Mouse (Mus musculus) MEL (cell line): ENCODE measurements around the gene Rab31. TPM values are rescaled to one million over a fixed set of nuclear protein-coding genes. Genes with fewer than 3 reads are reported as not detected.

Experiments used
- DNase-seq: peaks from one replicate; pipeline ENCODE4 v3.0.0; 2011; ENCODE audit warnings: low read depth, low spot score
- H3K27ac ChIP-seq: 2 replicates; pipeline ENCODE4 v1.5.1; 2012; ENCODE audit warnings: low read depth, mild to moderate bottlenecking, control low read depth, low read length, moderate library complexity; ENCODE audit not compliant: control insufficient read depth
- H3K27me3 ChIP-seq, 2 experiments: fragments of 150-350 bp in 1 of 2; sonication (generic) in 1 of 2; 2 replicates each; pipeline ENCODE4 v1.6.1; 2012; ENCODE audit warnings: low read length in 2 of 2, mild to moderate bottlenecking in 2 of 2, improper control_type of control experiment in 1 of 2, moderate library complexity in 1 of 2; ENCODE audit not compliant: insufficient read depth in 2 of 2, control insufficient read depth in 1 of 2
- H3K36me3 ChIP-seq, 2 experiments: 2 replicates each; pipeline ENCODE4 v1.6.1; 2012 to 2014; ENCODE audit warnings: low read length in 2 of 2, improper control_type of control experiment in 1 of 2, inconsistent platforms in 1 of 2, mild to moderate bottlenecking in 1 of 2; ENCODE audit not compliant: insufficient read depth in 2 of 2, control insufficient read depth in 1 of 2
- H3K4me1 ChIP-seq, 2 experiments: fragments of 150-350 bp in 1 of 2; sonication (generic) in 1 of 2; 2 replicates each; pipeline ENCODE4 v1.6.1; 2012; ENCODE audit warnings: low read length in 2 of 2, improper control_type of control experiment in 1 of 2, mild to moderate bottlenecking in 1 of 2; ENCODE audit not compliant: insufficient read depth in 2 of 2, control insufficient read depth in 1 of 2
- H3K4me3 ChIP-seq, 2 experiments: fragments of 150-350 bp in 1 of 2; sonication (generic) in 1 of 2; 2 replicates each; pipeline ENCODE4 v1.5.1; 2012; ENCODE audit warnings: low read depth in 2 of 2, low read length in 2 of 2, mild to moderate bottlenecking in 2 of 2, moderate library complexity in 2 of 2, control low read depth in 1 of 2, improper control_type of control experiment in 1 of 2; ENCODE audit not compliant: control insufficient read depth in 1 of 2, insufficient read depth in 1 of 2
- H3K79me2 ChIP-seq: 2 replicates; pipeline ENCODE4 v1.6.1; 2012; ENCODE audit warnings: mild to moderate bottlenecking, low read length, moderate library complexity; ENCODE audit not compliant: control insufficient read depth, poor library complexity, insufficient read depth
- H3K9ac ChIP-seq: 2 replicates; pipeline ENCODE4 v1.6.1; 2012; ENCODE audit warnings: low read depth, mild to moderate bottlenecking, control low read depth, low read length, moderate library complexity; ENCODE audit not compliant: control insufficient read depth, poor library complexity, severe bottlenecking
- H3K9me3 ChIP-seq: fragments of 150-350 bp; sonication (generic); replicated peaks from 2 replicates; pipeline ENCODE4 v1.6.1; 2012; ENCODE audit warnings: mild to moderate bottlenecking, low read length, improper control_type of control experiment, moderate library complexity; ENCODE audit not compliant: insufficient read depth
- CHD1 ChIP-seq: IDR thresholded peaks from 2 replicates; pipeline ENCODE4 v1.6.1; 2012; ENCODE audit warnings: low read depth, mild to moderate bottlenecking, inconsistent platforms, low read length, improper control_type of control experiment
- CTCF ChIP-seq, 3 experiments: IDR thresholded peaks in 2 of 3; conservative IDR thresholded peaks in 1 of 3; 2 replicates each; pipeline ENCODE4 v1.5.1; 2011 to 2012; ENCODE audit warnings: low read length in 3 of 3, low read depth in 2 of 3, mild to moderate bottlenecking in 2 of 3, improper control_type of control experiment in 1 of 3, inconsistent platforms in 1 of 3, mixed read lengths in 1 of 3, moderate library complexity in 1 of 3; ENCODE audit not compliant: control insufficient read depth in 1 of 3, insufficient read depth in 1 of 3, poor library complexity in 1 of 3, severe bottlenecking in 1 of 3
- ELF1 ChIP-seq: IDR thresholded peaks from 2 replicates; pipeline ENCODE4 v1.6.1; 2014; ENCODE audit warnings: low read depth, mild to moderate bottlenecking, inconsistent platforms, low read length, improper control_type of control experiment, moderate library complexity
- GATA1 ChIP-seq: IDR thresholded peaks from 2 replicates; pipeline ENCODE4 v1.6.1; 2011; ENCODE audit warnings: low read depth, low read length, improper control_type of control experiment
- HCFC1 ChIP-seq: IDR thresholded peaks from 2 replicates; pipeline ENCODE4 v1.6.1; 2012; ENCODE audit warnings: low read depth, mild to moderate bottlenecking, inconsistent platforms, low read length, improper control_type of control experiment, moderate library complexity
- KAT2A ChIP-seq: conservative IDR thresholded peaks from 2 replicates; pipeline ENCODE4 v1.6.1; 2012; ENCODE audit warnings: low read depth, low read length, improper control_type of control experiment, inconsistent platforms
- MAFK ChIP-seq: IDR thresholded peaks from 2 replicates; pipeline ENCODE4 v1.6.1; 2011; ENCODE audit warnings: low read depth, mild to moderate bottlenecking, low read length, improper control_type of control experiment, borderline replicate concordance
- MAX ChIP-seq: IDR thresholded peaks from 2 replicates; pipeline ENCODE4 v1.6.1; 2011; ENCODE audit warnings: low read length, improper control_type of control experiment
- MAZ ChIP-seq: IDR thresholded peaks from 2 replicates; pipeline ENCODE4 v1.6.1; 2012; ENCODE audit warnings: low read depth, mild to moderate bottlenecking, inconsistent platforms, low read length, improper control_type of control experiment
- MXI1 ChIP-seq: IDR thresholded peaks from 2 replicates; pipeline ENCODE4 v1.6.1; 2011; ENCODE audit warnings: mild to moderate bottlenecking, low read depth, low read length, improper control_type of control experiment
- MYC ChIP-seq: IDR thresholded peaks from 2 replicates; pipeline ENCODE4 v1.6.1; 2011; ENCODE audit warnings: low read depth, mild to moderate bottlenecking, low read length, improper control_type of control experiment, moderate library complexity
- NELFE ChIP-seq: IDR thresholded peaks from 2 replicates; pipeline ENCODE4 v1.6.1; 2011; ENCODE audit warnings: low read depth, low read length, improper control_type of control experiment
- POLR2A ChIP-seq, 2 experiments: IDR thresholded peaks; 2 replicates each; pipeline ENCODE4 v1.6.1; 2011 to 2012; ENCODE audit warnings: low read length in 2 of 2, mild to moderate bottlenecking in 2 of 2, control low read depth in 1 of 2, improper control_type of control experiment in 1 of 2, low read depth in 1 of 2, moderate library complexity in 1 of 2; ENCODE audit not compliant: control insufficient read depth in 1 of 2, insufficient read depth in 1 of 2, poor library complexity in 1 of 2
- POLR2AphosphoS2 ChIP-seq: IDR thresholded peaks from 2 replicates; pipeline ENCODE4 v1.6.1; 2011; ENCODE audit warnings: low read length, improper control_type of control experiment
- POLR2AphosphoS5 ChIP-seq: IDR thresholded peaks from 2 replicates; pipeline ENCODE4 v1.6.1; 2012; ENCODE audit warnings: low read depth, borderline replicate concordance, mild to moderate bottlenecking, inconsistent platforms, low read length, moderate library complexity, mixed read lengths
- SIN3A ChIP-seq: IDR thresholded peaks from 2 replicates; pipeline ENCODE4 v1.6.1; 2012; ENCODE audit warnings: low read length, improper control_type of control experiment, inconsistent platforms
- TAL1 ChIP-seq: IDR thresholded peaks from 2 replicates; pipeline ENCODE4 v1.6.1; 2012; ENCODE audit warnings: mild to moderate bottlenecking, inconsistent platforms, low read length, moderate library complexity, mixed read lengths
- TBP ChIP-seq: IDR thresholded peaks from 2 replicates; pipeline ENCODE4 v1.8.0; 2011; ENCODE audit warnings: low read depth, low read length, improper control_type of control experiment
- UBTF ChIP-seq: IDR thresholded peaks from 2 replicates; pipeline ENCODE4 v1.6.1; 2012; ENCODE audit warnings: low read depth, mild to moderate bottlenecking, inconsistent platforms, low read length, improper control_type of control experiment, moderate library complexity, borderline replicate concordance; ENCODE audit not compliant: insufficient read depth
- ZKSCAN1 ChIP-seq: IDR thresholded peaks from 2 replicates; pipeline ENCODE4 v1.6.1; 2012; ENCODE audit warnings: low read depth, mild to moderate bottlenecking, inconsistent platforms, low read length, improper control_type of control experiment, moderate library complexity
- ZMIZ1 ChIP-seq: IDR thresholded peaks from 2 replicates; pipeline ENCODE4 v1.6.1; 2012; ENCODE audit warnings: low read depth, mild to moderate bottlenecking, inconsistent platforms, low read length, improper control_type of control experiment, moderate library complexity
- polyA plus RNA-seq, 2 experiments: library from polyadenylated mRNA; stranded (reverse) in 1 of 2; unstranded in 1 of 2; fragments of >175 nt in 1 of 2; fragments of >200 nt in 1 of 2; gene quantifications; 2 replicates each; pipeline versions ENCODE4 v1.2.1 to v1.2.4; 2012; ENCODE audit warnings: low replicate concordance in 2 of 2, low read depth in 1 of 2; ENCODE audit not compliant: insufficient read length in 2 of 2, insufficient read depth in 1 of 2, missing spikeins in 1 of 2
- total RNA-seq: library from RNA; depleted of rRNA; stranded (reverse); fragments of 300-350 nt; gene quantifications from 2 replicates; pipeline ENCODE4 v1.2.3, GENCODE M21; 2012

Rab31 gene
- total and polyA plus RNA-seq, 3 experiments: 23.6 to 25.7 TPM; not detected in 1

- no peaks in the 10 kb centered on the region for H3K9me3 ChIP-seq
- DNase-seq: peak; percentile 75
- peaks cover 0 to 8% of the 10 kb centered on the region in 2 experiments; a peak in 1 of 4 replicates for H3K4me1 ChIP-seq
- no peaks in the 10 kb centered on the region for H3K27me3 ChIP-seq
- TF ChIP-seq ELF1 (peak; percentile 85; the same call in 1 of the 2 replicates), MAX (no peak), CHD1 (no peak), POLR2AphosphoS2 (peak; percentile 56; the same call in 1 of the 2 replicates), TAL1 (no peak), MAZ (no peak), GATA1 (0 out of 2 replicates have a peak, but pooled peaks have one; percentile 3), CTCF (IDR thresholded peaks at IDR 0.05 in 2 of 3, conservative IDR thresholded peaks at IDR 0.05 in 1 of 3; ENCODE audit: control insufficient read depth in 1 of 3, insufficient read depth in 1 of 3, low read depth in 2 of 3, low read length in 3 of 3, poor library complexity in 1 of 3, severe bottlenecking in 1 of 3) (no peak), KAT2A (peak; percentile 86), NELFE (peak; percentile 73), MAFK (no peak), MXI1 (no peak), HCFC1 (peak; percentile 92), MYC (peak; percentile 85; the same call in 1 of the 2 replicates), POLR2A (IDR thresholded peaks at IDR 0.05; ENCODE audit: control insufficient read depth in 1 of 2, insufficient read depth in 1 of 2, low read depth in 1 of 2, low read length in 2 of 2, poor library complexity in 1 of 2) (peak in 1 of 2 experiments; percentile 65; a peak in 2 of 4 replicates), POLR2AphosphoS5 (no peak), UBTF (no peak), TBP (peak; percentile 88)
- TF ChIP-seq, all 39 proteins: peak for 9
- H3K4me3 ChIP-seq: 0 out of 4 replicates have a peak overlapping the region, but pooled peaks of 1 of the 2 experiments have one; percentile 18
- no peaks in the 10 kb centered on the region for H3K79me2 ChIP-seq
- no peak overlapping the region for H3K27ac ChIP-seq
- no peak overlapping the region for H3K9ac ChIP-seq
- H3K36me3 ChIP-seq: peaks cover 0 to 12% of the 10 kb centered on the region in 2 experiments; a peak in 2 of 4 replicates
These were observed 51.2 kb downstream of the Rab31 start for GRCm38 (mm10) chr17:65721330-65721729.

- no peak for DNase-seq
- Histone ChIP-seq H3K79me2 (no peaks in the 10 kb centered on the region), H3K4me3 (no peak overlapping the region), H3K27me3 (no peaks in the 10 kb centered on the region), H3K9me3 (no peaks in the 10 kb centered on the region), H3K4me1 (peaks cover 0 to 8% of the 10 kb centered on the region in 2 experiments; a peak in 1 of 4 replicates), H3K27ac (no peak overlapping the region), H3K36me3 (peaks cover 0 to 12% of the 10 kb centered on the region in 2 experiments; a peak in 2 of 4 replicates), H3K9ac (no peak overlapping the region)
- TF ChIP-seq MAFK (no peak), HCFC1 (no peak), MAZ (no peak), ZMIZ1 (no peak), SIN3A (no peak), KAT2A (no peak), NELFE (no peak), ZKSCAN1 (no peak)
These were observed 52.7 kb downstream of the Rab31 start for GRCm38 (mm10) chr17:65719826-65720225.
